Mouse (Mus musculus) neural tube, embryonic 15.5 days (tissue): ENCODE data around the gene Lhx5. TPM values are rescaled to one million over a fixed set of nuclear protein-coding genes. Genes with fewer than 3 reads are reported as not detected.

Experiments used
- ATAC-seq: fragments of 200-750 bp; cut with Nextera tagmentation; 2 replicates; pipeline ENCODE4 v1.8.0; 2017; ENCODE audit warnings: mild to moderate bottlenecking, moderate TSS enrichment, moderate library complexity; ENCODE audit not compliant: low FRiP score
- H3K27ac ChIP-seq: fragments of 300-500 bp; sonication (generic); replicated peaks from 2 replicates; pipeline ENCODE4 v1.5.1; 2015; ENCODE audit warnings: mild to moderate bottlenecking, inconsistent platforms
- H3K27me3 ChIP-seq: fragments of 300-500 bp; sonication (generic); replicated peaks from 2 replicates; pipeline ENCODE4 v1.6.1; 2015; ENCODE audit warnings: inconsistent platforms
- H3K36me3 ChIP-seq: fragments of 300-500 bp; sonication (generic); 2 replicates; pipeline ENCODE4 v1.6.1; 2015; ENCODE audit warnings: inconsistent platforms
- H3K4me1 ChIP-seq: fragments of 300-500 bp; sonication (generic); 2 replicates; pipeline ENCODE4 v1.6.1; 2015; ENCODE audit warnings: inconsistent platforms
- H3K4me2 ChIP-seq: fragments of 300-500 bp; sonication (generic); 2 replicates; pipeline ENCODE4 v1.6.1; 2015; ENCODE audit warnings: inconsistent platforms, mild to moderate bottlenecking, moderate library complexity
- H3K4me3 ChIP-seq: fragments of 300-500 bp; sonication (generic); replicated peaks from 2 replicates; pipeline ENCODE4 v1.5.1; 2015; ENCODE audit warnings: mild to moderate bottlenecking, inconsistent platforms
- H3K9ac ChIP-seq: fragments of 300-500 bp; sonication (generic); replicated peaks from 2 replicates; pipeline ENCODE4 v1.6.1; 2015; ENCODE audit warnings: mild to moderate bottlenecking, inconsistent platforms
- H3K9me3 ChIP-seq: fragments of 300-500 bp; sonication (generic); replicated peaks from 2 replicates; pipeline ENCODE4 v1.6.1; 2016; ENCODE audit warnings: inconsistent platforms
- WGBS: fragments of 180-500 bp; shearing (Covaris S2); methylation state at CpG from one replicate; pipeline ENCODE4 v1.1.7; 2015; ENCODE audit warnings: mixed read lengths; 5-methylcytosine and 5-hydroxymethylcytosine counted together
- polyA plus RNA-seq: library from polyadenylated mRNA; unstranded; fragments of >200 nt; fragmentation: Nextera tagmentation; extraction: Ambion mirVana; gene quantifications from 2 replicates; pipeline ENCODE4 v1.2.1, GENCODE M21; 2015

Gene Lhx5
- polyA plus RNA-seq, 1 experiment from 2014 or later: 22.4 TPM

DNA sequence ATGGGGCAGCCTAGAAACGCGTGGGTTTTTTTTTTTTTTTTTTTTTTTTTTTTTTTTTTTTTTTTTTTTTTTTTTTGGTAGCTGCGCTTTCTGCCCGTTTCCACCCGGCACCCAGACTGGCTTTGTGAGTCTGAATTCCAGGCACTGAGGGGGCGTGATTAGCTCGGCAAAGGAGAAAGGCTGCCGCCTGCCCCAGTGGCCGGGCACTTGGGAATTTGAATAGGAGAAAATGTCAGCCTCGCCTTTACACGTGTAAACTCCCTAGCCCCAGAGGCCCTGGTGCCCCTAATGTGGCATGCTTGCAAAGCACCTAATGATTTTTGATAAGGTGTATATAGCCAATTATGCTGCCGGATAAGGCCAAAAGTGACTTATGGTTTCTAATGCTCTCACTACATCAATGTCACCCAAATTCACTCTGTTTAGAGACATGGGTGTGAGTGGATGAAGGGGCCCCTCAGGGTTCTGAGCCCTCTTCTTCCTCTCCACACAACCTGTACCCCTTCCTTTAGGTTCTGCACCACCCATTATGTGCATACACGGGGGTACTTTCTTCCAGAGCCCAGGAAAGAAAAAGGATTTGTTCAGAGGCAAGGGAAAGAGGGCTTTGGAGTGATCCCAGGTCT is 1.7 kb downstream of the Lhx5 start:
- Histone ChIP-seq H3K27me3 (peaks cover 79% of the 10 kb centered on the region), H3K4me1 (peaks cover 10% of the 10 kb centered on the region), H3K4me3 (peak overlapping the region; percentile 54), H3K36me3 (no peaks in the 10 kb centered on the region), H3K4me2 (peak overlapping the region; percentile 55), H3K9ac (peak overlapping the region; percentile 65), H3K9me3 (no peaks in the 10 kb centered on the region), H3K27ac (peak overlapping the region; percentile 84; the same call in 1 of the 2 replicates)
- under 1% methylated on average over 13 of the region's 13 CpGs for WGBS
- ATAC-seq: no peak

DNA sequence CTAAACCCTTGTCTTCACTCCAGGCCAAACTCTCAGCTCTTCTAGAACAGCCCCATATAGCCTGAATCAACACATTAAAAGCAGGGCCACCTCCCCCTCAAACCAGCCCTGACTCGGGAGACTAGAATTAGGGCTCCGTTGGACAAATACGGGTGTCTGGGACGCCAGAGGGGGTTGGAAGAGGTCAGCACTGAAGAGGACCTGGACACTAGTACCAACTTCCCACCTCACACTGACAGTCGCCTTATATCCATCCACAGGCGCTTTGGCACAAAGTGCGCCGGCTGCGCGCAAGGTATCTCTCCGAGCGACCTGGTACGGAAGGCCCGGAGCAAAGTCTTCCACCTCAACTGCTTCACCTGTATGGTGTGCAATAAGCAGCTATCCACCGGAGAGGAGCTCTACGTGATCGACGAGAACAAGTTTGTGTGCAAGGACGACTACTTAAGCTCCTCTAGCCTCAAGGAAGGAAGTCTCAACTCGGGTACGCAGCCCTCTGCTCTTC is 2.8 kb downstream of the Lhx5 start:
- under 1% methylated on average over 21 of the region's 21 CpGs for WGBS

DNA sequence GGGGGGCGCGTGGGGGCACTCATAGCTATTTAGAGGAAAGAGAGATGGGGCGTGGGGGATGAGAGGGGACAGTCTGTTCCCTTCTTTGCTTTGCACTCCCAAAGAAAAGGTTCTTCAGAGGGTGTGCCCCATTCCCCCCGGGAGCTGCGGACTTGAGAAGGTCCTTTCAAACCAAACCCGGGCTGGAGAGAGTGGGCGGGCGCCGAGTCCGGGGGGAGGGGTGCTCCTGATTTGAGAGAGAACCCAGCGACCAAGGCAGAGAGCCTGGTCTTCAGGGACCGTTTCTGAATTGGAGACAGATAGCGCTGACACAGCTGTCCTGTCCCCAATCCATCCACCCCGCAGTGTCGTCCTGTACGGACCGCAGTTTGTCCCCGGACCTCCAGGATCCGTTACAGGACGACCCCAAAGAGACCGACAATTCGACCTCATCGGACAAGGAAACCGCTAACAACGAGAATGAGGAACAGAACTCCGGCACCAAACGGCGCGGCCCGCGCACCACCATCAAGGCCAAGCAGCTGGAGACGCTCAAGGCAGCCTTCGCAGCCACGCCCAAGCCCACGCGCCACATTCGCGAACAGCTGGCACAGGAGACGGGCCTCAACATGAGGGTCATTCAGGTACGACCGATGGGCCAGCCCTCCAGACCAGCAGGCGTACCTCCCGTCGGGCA is 3.6 kb downstream of the Lhx5 start:
- Histone ChIP-seq H3K36me3 (no peaks in the 10 kb centered on the region), H3K4me2 (peak overlapping the region; percentile 55), H3K27me3 (peaks cover 79% of the 10 kb centered on the region), H3K9ac (peak overlapping the region; percentile 65), H3K4me3 (peak overlapping the region; percentile 54), H3K9me3 (no peaks in the 10 kb centered on the region), H3K27ac (peak overlapping the region; percentile 79), H3K4me1 (peaks cover 23% of the 10 kb centered on the region)
- ATAC-seq: no peak
- under 1% methylated on average over 44 of the region's 44 CpGs for WGBS

More for the DNA sequence above, 2.8 kb downstream of the Lhx5 start:
- Histone ChIP-seq H3K27me3 (peaks cover 78% of the 10 kb centered on the region), H3K9ac (peak overlapping the region; percentile 65), H3K36me3 (no peaks in the 10 kb centered on the region), H3K4me2 (peak overlapping the region; percentile 55), H3K9me3 (no peaks in the 10 kb centered on the region), H3K4me1 (peaks cover 15% of the 10 kb centered on the region), H3K4me3 (peak overlapping the region; percentile 54), H3K27ac (peak overlapping the region; percentile 79)
- no peak for ATAC-seq

DNA sequence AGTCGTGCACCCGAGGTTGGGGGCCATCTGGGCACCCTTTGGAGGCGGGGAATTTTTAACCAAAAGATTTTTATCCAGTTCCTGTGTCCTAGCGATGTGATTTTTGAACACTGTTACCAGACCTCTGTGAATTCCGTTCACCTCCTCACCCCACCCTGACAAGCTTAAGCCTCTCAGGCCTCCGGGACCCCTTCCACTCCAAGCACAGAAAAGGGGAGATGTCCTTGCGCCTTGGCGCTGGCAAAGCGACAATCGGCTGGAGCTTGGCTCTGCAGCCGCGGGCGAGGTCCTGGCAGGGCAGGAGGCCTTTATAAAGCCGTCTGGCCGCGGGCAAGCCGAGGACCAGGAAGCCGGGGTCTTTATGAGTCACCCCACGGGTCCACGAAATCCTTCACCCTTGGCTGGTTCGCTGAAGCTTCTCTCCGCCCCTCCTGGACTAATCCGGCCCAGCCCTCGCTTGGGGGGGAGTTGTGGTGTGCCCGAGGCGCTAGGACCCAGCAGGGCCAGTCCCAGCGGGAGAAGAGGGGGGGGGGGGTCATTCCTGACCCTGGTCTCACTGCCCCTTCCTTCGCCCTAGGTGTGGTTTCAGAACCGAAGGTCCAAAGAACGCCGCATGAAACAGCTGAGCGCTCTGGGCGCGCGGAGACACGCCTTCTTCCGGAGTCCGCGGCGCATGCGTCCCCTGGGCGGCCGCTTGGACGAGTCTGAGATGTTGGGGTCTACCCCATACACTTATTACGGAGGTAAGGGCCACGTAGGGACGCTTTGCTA is 4.4 kb downstream of the Lhx5 start:
- WGBS: under 1% methylated on average over 45 of the region's 47 CpGs
- Histone ChIP-seq H3K4me3 (peak overlapping the region; percentile 54), H3K36me3 (no peaks in the 10 kb centered on the region), H3K27me3 (peaks cover 76% of the 10 kb centered on the region), H3K9me3 (no peaks in the 10 kb centered on the region), H3K9ac (peak overlapping the region; percentile 65), H3K27ac (peak overlapping the region; percentile 79), H3K4me1 (peaks cover 26% of the 10 kb centered on the region), H3K4me2 (peak overlapping the region; percentile 55)
- ATAC-seq: no peak

DNA sequence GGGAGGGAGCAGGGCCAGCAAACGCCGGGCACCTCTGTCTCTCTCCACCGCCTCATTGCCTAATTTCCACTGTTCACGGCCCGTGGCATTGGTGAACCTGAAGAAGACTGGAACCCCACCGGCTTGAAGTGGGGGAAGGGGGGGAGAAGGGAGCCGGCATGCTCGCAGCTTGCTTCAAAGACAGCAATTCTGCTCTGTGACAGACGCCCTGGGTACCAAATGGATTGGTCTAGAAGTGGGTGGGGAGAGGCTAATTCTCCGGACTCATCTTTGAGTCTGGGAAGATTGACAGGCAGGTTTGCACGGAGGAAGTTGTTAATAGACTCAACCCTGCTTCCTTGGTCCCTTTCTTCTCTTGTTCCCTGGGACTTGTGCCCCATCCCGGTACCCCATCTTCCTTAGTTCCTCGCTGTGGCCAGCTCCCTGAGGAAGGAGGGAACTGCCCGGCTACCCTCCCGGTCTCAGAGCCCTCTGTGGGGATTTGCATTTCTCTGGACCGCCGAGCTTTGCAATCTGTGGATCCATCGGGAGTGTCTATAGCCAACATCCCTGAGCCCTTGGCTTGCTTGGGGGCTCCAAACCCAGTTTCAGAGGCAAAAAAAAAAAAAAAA is 5.5 kb downstream of the Lhx5 start:
- Histone ChIP-seq H3K4me1 (peaks cover 26% of the 10 kb centered on the region), H3K36me3 (no peaks in the 10 kb centered on the region), H3K4me3 (peak overlapping the region; percentile 54), H3K27ac (peak overlapping the region; percentile 79), H3K27me3 (peaks cover 66% of the 10 kb centered on the region), H3K9ac (peak overlapping the region; percentile 45), H3K9me3 (no peaks in the 10 kb centered on the region), H3K4me2 (peak overlapping the region; percentile 55)
- WGBS: 0% methylated on average over 18 of the region's 18 CpGs
- no peak for ATAC-seq

DNA sequence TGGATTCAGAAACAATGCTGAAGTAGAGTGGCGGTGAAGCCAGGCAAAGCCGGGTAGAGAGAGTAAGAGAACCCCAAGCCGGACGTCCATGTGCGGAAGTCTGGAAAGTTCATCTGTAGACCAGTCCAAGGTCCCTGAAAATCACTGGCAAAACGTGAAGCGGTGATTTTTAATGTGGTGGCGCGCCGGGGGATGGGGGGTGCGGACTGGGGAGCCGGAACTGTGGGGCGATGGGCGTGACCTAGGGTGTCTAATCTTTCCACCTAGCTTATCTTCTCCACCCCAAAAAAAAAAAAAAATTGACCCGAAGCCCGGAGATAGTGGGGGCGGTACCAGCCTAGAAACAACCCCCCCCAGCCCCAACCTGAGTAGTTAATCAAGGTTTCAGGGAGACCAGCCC is 6.0 kb downstream of the Lhx5 start:
- no peak for ATAC-seq
- peak overlapping the region; percentile 45 for H3K9ac ChIP-seq
- no peaks in the 10 kb centered on the region for H3K36me3 ChIP-seq
- peak overlapping the region; percentile 54 for H3K4me3 ChIP-seq
- no peaks in the 10 kb centered on the region for H3K9me3 ChIP-seq
- H3K27ac ChIP-seq: peak overlapping the region; percentile 79
- peaks cover 61% of the 10 kb centered on the region for H3K27me3 ChIP-seq
- H3K4me2 ChIP-seq: peak overlapping the region; percentile 55
- under 1% methylated on average over 17 of the region's 17 CpGs for WGBS
- peaks cover 26% of the 10 kb centered on the region for H3K4me1 ChIP-seq

DNA sequence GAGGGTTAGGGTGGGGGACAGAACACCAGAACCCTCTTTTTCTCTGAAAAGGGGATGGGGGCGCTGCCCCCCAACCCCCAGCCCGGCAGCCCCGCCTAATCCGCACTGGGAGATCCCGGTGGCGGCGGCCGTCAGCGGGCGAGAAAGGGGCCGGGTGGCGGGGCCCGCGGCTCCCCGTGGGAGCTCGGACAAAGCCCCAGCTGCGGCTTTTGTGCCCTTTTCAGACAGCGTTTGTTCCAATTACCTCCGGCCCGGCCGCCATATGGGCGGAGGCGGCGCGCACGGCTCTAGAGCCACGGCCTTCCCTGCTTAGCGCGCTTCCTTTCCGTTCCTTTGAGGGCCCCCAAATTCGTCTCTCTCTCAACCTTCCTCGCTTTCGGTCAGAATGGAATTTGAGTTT is 6.5 kb downstream of the Lhx5 start:
- peaks cover 26% of the 10 kb centered on the region for H3K4me1 ChIP-seq
- no peaks in the 10 kb centered on the region for H3K36me3 ChIP-seq
- H3K9me3 ChIP-seq: no peaks in the 10 kb centered on the region
- ATAC-seq: no peak
- peak overlapping the region; percentile 79 for H3K27ac ChIP-seq
- peaks cover 57% of the 10 kb centered on the region for H3K27me3 ChIP-seq
- peak overlapping the region; percentile 54 for H3K4me3 ChIP-seq
- WGBS: 1% methylated on average over 33 of the region's 33 CpGs
- peak overlapping the region; percentile 45 for H3K9ac ChIP-seq
- H3K4me2 ChIP-seq: peak overlapping the region; percentile 55

DNA sequence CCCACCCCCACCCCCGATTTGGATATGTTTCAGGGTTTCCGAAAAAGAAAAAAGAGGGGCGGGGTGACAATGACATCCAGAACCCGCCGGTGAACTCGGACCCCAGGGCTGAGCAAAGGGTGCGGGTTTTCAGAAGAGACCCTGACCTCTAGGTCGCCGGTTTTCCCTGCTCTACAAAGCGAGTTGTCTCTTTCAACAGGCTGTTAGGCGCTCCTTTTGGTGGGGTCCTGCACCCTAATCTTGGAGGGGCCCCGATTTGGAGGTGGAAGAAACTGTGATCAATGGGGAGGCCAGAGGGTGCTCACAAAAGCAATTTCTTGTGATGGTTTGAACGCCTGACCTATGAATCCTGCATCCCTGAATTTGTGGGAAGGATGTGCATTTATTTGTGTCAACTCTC is 7.0 kb downstream of the Lhx5 start:
- WGBS: under 1% methylated on average over 13 of the region's 13 CpGs
- Histone ChIP-seq H3K4me2 (peak overlapping the region; percentile 55), H3K27me3 (peaks cover 54% of the 10 kb centered on the region), H3K9me3 (no peaks in the 10 kb centered on the region), H3K4me1 (peaks cover 26% of the 10 kb centered on the region), H3K36me3 (no peaks in the 10 kb centered on the region), H3K9ac (peak overlapping the region; percentile 47), H3K4me3 (peak overlapping the region; percentile 54), H3K27ac (peak overlapping the region; percentile 79)
- no peak for ATAC-seq

DNA sequence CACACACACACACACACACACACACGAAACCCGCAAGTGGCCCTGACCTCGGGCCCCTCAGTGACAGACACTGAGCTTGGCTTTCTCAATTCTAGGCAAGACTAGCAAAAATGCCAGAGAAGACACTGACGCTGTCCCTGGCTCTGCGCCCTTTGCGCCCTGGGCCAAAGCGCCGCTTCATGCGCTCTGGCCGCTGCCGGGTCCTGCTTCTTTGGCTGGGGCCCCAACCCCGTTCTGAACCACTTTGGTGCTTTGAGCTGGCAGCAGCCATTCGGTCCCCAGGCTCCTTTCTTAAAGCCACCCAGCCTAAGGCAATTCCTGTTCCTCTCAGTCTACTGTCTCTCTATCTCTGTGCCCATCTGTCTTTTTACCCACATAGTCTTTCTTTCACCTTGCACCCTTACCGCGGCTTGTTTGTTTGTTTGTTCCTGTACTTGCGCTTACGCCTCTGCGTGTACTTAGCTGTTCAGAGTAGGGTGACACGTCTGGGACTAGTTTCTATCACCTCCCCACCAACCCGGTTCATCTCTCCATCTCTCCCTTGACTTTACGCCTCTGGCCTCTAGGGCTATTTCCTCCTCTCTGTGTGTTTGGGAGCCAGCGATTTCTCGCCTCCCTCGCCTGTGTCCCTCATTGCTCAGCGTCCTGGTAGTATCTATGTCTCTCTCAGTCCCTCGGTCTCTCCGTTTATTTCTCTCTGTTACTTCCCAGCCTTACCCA is 7.7 kb downstream of the Lhx5 start:
- 2% methylated on average over 27 of the region's 27 CpGs for WGBS
- H3K4me1 ChIP-seq: peaks cover 26% of the 10 kb centered on the region
- peaks cover 47% of the 10 kb centered on the region for H3K27me3 ChIP-seq
- H3K27ac ChIP-seq: peak overlapping the region; percentile 79
- H3K4me2 ChIP-seq: peak overlapping the region; percentile 55
- no peaks in the 10 kb centered on the region for H3K9me3 ChIP-seq
- ATAC-seq: no peak
- peak overlapping the region; percentile 54 for H3K4me3 ChIP-seq
- H3K9ac ChIP-seq: peak overlapping the region; percentile 47
- no peaks in the 10 kb centered on the region for H3K36me3 ChIP-seq

DNA sequence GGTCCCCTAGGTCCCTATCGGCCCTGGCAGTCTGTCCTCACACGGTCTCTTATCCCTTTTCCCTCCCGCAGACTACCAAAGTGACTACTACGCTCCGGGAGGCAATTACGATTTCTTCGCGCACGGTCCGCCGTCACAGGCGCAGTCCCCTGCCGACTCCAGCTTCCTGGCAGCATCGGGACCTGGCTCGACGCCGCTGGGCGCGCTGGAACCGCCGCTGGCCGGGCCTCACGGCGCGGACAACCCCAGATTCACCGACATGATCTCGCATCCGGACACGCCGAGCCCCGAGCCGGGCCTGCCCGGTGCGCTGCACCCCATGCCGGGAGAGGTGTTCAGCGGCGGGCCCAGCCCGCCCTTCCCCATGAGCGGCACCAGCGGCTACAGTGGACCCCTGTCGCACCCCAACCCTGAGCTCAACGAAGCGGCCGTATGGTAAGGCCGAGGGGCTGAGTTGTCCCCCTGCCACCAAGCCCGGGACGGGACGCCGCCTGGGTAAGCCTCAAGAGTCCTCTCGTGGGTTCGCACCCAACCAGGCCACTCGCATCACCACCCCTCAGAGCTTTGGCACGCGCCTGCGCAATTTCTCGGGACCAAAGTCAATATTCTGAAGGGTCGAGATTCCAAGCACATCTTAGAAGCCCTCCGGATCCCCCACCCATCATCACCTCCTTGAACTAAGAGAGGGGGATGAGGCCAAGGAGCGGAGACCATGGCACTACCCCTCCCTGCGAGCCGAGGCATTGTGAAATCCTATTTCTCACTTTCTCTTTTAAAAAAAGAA is 8.6 kb downstream of the Lhx5 start:
- H3K4me2 ChIP-seq: peak overlapping the region; percentile 55
- H3K9me3 ChIP-seq: no peaks in the 10 kb centered on the region
- H3K36me3 ChIP-seq: no peaks in the 10 kb centered on the region
- 0 out of 2 replicates have a peak, but pooled peaks have one; percentile 30 for ATAC-seq
- H3K4me1 ChIP-seq: peaks cover 26% of the 10 kb centered on the region
- peak overlapping the region; percentile 47 for H3K9ac ChIP-seq
- WGBS: 1% methylated on average over 61 of the region's 61 CpGs
- H3K4me3 ChIP-seq: peak overlapping the region; percentile 54
- H3K27me3 ChIP-seq: peaks cover 44% of the 10 kb centered on the region
- H3K27ac ChIP-seq: peak overlapping the region; percentile 79
